Mouse (Mus musculus) lung, embryonic 15.5 days (tissue): ENCODE measurements around the gene Adamtsl5. TPM values are rescaled to one million over a fixed set of nuclear protein-coding genes. Genes with fewer than 3 reads are reported as not detected.
A peak's percentile ranks its signal among the peaks of the same experiment; 100 is the strongest.

Experiments used
- ATAC-seq: fragments of 200-750 bp; cut with Nextera tagmentation; 2 replicates; pipeline ENCODE4 v1.8.0; 2017; ENCODE audit warnings: moderate number of reproducible peaks, borderline replicate concordance; ENCODE audit not compliant: low FRiP score, low TSS enrichment; ENCODE audit errors: extremely low read depth
- H3K27ac ChIP-seq: fragments of 300-500 bp; sonication (generic); 2 replicates; pipeline ENCODE4 v1.5.1; 2015; ENCODE audit warnings: moderate library complexity, mild to moderate bottlenecking, inconsistent platforms
- H3K27me3 ChIP-seq: fragments of 300-500 bp; sonication (generic); 2 replicates; pipeline ENCODE4 v1.6.1; 2015; ENCODE audit warnings: inconsistent platforms
- H3K36me3 ChIP-seq: fragments of 300-500 bp; sonication (generic); 2 replicates; pipeline ENCODE4 v1.6.1; 2015; ENCODE audit warnings: inconsistent platforms
- H3K4me1 ChIP-seq: fragments of 300-500 bp; sonication (generic); 2 replicates; pipeline ENCODE4 v1.6.1; 2015; ENCODE audit warnings: inconsistent platforms
- H3K4me2 ChIP-seq: fragments of 300-500 bp; sonication (generic); 2 replicates; pipeline ENCODE4 v1.6.1; 2015; ENCODE audit warnings: inconsistent platforms, mild to moderate bottlenecking, moderate library complexity
- H3K4me3 ChIP-seq: fragments of 300-500 bp; sonication (generic); 2 replicates; pipeline ENCODE4 v1.5.1; 2015; ENCODE audit warnings: mild to moderate bottlenecking, inconsistent platforms
- H3K9ac ChIP-seq: fragments of 300-500 bp; sonication (generic); 2 replicates; pipeline ENCODE4 v1.6.1; 2015; ENCODE audit warnings: inconsistent platforms
- H3K9me3 ChIP-seq: fragments of 300-500 bp; sonication (generic); 2 replicates; pipeline ENCODE4 v1.6.1; 2016; ENCODE audit warnings: inconsistent platforms
- WGBS: fragments of 180-500 bp; shearing (Covaris S2); methylation state at CpG from one replicate; pipeline ENCODE4 v1.1.7; 2015; 5-methylcytosine and 5-hydroxymethylcytosine counted together
- microRNA-seq: library from miRNA; unstranded; fragments of <30 nt; microRNA quantifications from one replicate; pipeline ENCODE4, GENCODE M21; 2016
- polyA plus RNA-seq: library from polyadenylated mRNA; unstranded; fragments of >200 nt; fragmentation: Nextera tagmentation; extraction: Ambion mirVana; gene quantifications from 2 replicates; pipeline ENCODE4 v1.2.1, GENCODE M21; 2015

Gene Adamtsl5
- polyA plus RNA-seq, 1 experiment from 2014 or later: 3.4 TPM

DNA sequence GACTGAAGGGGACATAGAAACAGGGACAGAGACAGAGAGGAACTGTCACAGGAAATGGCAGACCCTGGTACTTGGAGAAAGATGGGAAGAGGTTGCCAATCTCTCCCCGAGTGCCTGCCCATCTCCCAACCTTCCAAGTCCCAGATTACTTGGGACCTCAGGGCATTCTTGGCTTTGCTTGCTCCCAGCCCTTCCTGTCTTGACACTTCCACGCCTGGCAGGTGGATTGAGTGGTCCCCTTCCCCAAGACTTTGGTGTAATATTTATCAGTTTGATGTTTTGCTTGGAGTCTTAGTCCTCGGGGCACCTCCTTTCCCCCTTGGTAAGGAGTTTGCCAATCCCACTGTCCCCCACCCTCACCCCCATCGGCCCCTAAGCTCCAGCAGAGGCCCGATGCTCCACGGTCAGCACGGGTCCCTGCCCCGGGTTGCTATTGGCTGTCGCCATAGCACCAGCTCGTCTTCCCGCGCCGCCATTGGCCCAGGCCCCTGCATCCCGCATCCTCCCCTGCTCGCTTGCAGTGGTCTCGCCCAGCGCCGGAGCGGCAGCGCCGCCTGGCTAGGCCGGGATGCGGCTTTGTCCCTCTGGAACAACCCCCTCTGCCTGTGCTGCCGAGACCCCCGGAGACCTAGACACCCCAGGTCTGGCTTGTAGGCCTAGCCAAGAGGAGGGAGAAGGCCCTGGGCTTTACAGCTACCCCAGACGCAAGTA lies 49.5 kb downstream of the Adamtsl5 start:
- no peak overlapping the region for H3K4me2 ChIP-seq

DNA sequence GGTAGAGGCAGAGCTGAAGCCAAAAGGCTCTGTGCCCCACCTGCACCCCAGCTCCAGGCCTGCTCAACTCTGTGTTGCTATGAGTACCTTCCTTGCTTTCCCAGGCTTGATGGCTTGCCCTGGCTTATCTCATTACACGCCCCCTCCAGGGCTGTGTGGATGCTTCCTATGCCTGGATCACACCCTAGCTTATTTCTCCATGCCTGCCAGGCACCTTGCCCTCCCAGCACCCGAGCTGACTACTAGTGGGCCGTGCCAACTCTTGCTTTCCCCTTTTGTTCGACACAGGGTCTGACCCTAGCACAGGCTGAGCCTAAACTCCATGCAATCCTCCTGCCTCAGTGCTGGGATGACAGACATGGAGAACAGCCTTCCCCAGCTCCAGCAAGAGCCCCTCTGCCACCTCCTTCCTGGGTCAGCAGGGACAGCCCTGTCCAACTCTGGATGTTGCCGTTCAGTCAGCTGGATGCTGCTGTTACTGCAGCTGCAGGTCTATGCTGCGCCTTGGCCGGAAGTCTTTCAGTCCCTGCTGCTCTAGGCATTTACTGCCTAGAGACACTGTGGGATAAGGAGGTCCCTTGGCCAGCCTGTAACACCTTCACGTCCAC lies 50.6 kb downstream of the Adamtsl5 start:
- no peak for ATAC-seq
- Histone ChIP-seq H3K4me3 (no peak overlapping the region), H3K4me1 (peaks cover 38% of the 10 kb centered on the region), H3K9ac (no peak overlapping the region), H3K27ac (no peak overlapping the region), H3K4me2 (no peak overlapping the region), H3K36me3 (peaks cover 14% of the 10 kb centered on the region), H3K27me3 (peaks cover 63% of the 10 kb centered on the region), H3K9me3 (no peaks in the 10 kb centered on the region)
- WGBS: 58% methylated on average over 8 of the region's 8 CpGs

More for the DNA sequence above, 49.5 kb downstream of the Adamtsl5 start:
- Histone ChIP-seq H3K4me1 (peaks cover 37% of the 10 kb centered on the region), H3K27ac (no peak overlapping the region), H3K9ac (no peak overlapping the region), H3K4me3 (no peak overlapping the region), H3K36me3 (peaks cover 11% of the 10 kb centered on the region), H3K9me3 (no peaks in the 10 kb centered on the region), H3K27me3 (peaks cover 66% of the 10 kb centered on the region)
- no peak for ATAC-seq
- WGBS: 5% methylated on average over 26 of the region's 26 CpGs

- peaks cover 55% of the 10 kb centered on the region for H3K27me3 ChIP-seq
- H3K4me2 ChIP-seq: no peak overlapping the region
- 77% methylated on average over 5 of the region's 5 CpGs for WGBS
These were observed 51.4 kb downstream of the Adamtsl5 start for GRCm38 (mm10) chr10:80296824-80297223.

GRCm38 (mm10) chr10:80295618-80296425 lies 52.4 kb downstream of the Adamtsl5 start, which contains the start of gene Apc2:
Gene Apc2 (plus strand): TSS chr10:80295977.
- under 1% methylated on average over 26 of the region's 26 CpGs for WGBS
- peaks cover 14% of the 10 kb centered on the region for H3K36me3 ChIP-seq
- H3K4me1 ChIP-seq: peaks cover 27% of the 10 kb centered on the region
- H3K27ac ChIP-seq: no peak within 1 kb of the TSS
- peaks cover 45% of the 10 kb centered on the region for H3K27me3 ChIP-seq
- peak within 1 kb of the TSS; percentile 30 for H3K9ac ChIP-seq
- no peaks in the 10 kb centered on the region for H3K9me3 ChIP-seq
- H3K4me2 ChIP-seq: peak within 1 kb of the TSS; percentile 63
- H3K4me3 ChIP-seq: peak within 1 kb of the TSS; percentile 34
- peak; percentile 15; the same call in 1 of the 2 replicates for ATAC-seq

More at GRCm38 (mm10) chr10:80296824-80297223, 51.4 kb downstream of the Adamtsl5 start:
- H3K9me3 ChIP-seq: no peaks in the 10 kb centered on the region
- H3K9ac ChIP-seq: no peak overlapping the region
- no peak overlapping the region for H3K4me3 ChIP-seq
- peaks cover 14% of the 10 kb centered on the region for H3K36me3 ChIP-seq
- peaks cover 30% of the 10 kb centered on the region for H3K4me1 ChIP-seq
- ATAC-seq: no peak
- H3K27ac ChIP-seq: no peak overlapping the region

- Histone ChIP-seq H3K27me3 (peaks cover 35% of the 10 kb centered on the region), H3K27ac (no peak overlapping the region), H3K4me2 (no peak overlapping the region), H3K4me1 (peaks cover 27% of the 10 kb centered on the region), H3K9ac (no peak overlapping the region), H3K9me3 (no peaks in the 10 kb centered on the region), H3K36me3 (peaks cover 14% of the 10 kb centered on the region), H3K4me3 (no peak overlapping the region)
- WGBS: 41% methylated on average over 7 of the region's 7 CpGs
- no peak for ATAC-seq
These were observed 53.4 kb downstream of the Adamtsl5 start for GRCm38 (mm10) chr10:80294788-80295303.

DNA sequence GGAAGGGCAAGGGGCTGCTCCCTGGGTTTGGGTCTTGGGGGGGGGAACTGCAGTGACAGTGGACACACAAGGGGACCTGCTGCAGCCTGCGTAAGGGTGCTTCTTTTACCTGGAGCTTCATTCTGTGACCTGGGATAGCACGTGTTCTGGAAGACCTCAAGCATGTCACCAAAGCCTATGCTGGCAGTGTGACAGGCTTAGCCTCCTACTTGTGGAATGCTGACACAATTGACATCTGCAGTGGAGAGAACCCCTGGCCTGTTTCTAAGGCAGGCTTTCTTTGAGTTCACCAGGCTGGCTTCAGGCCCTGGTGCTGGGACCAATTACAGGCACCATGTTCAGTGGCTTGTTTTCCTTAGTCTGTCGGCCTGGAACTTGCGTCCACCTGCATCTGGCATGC lies 53.9 kb downstream of the Adamtsl5 start:
- no peak overlapping the region for H3K4me3 ChIP-seq
- H3K4me1 ChIP-seq: peaks cover 27% of the 10 kb centered on the region
- peaks cover 29% of the 10 kb centered on the region for H3K27me3 ChIP-seq
- no peak overlapping the region for H3K9ac ChIP-seq
- peaks cover 14% of the 10 kb centered on the region for H3K36me3 ChIP-seq
- H3K4me2 ChIP-seq: no peak overlapping the region
- H3K9me3 ChIP-seq: no peaks in the 10 kb centered on the region
- ATAC-seq: no peak
- 73% methylated on average over 4 of the region's 4 CpGs for WGBS
- no peak overlapping the region for H3K27ac ChIP-seq

GRCm38 (mm10) chr10:80293325-80293724 lies 54.9 kb downstream of the Adamtsl5 start:
- peaks cover 27% of the 10 kb centered on the region for H3K4me1 ChIP-seq
- whole genome bisulfite sequencing: 23% methylated on average over 14 of the region's 14 CpGs
- H3K36me3 ChIP-seq: peaks cover 21% of the 10 kb centered on the region
- no peak for ATAC-seq
- H3K9ac ChIP-seq: peak overlapping the region; percentile 94
- peaks cover 20% of the 10 kb centered on the region for H3K27me3 ChIP-seq
- H3K4me2 ChIP-seq: peak overlapping the region; percentile 75
- H3K27ac ChIP-seq: peak overlapping the region; percentile 86
- peak overlapping the region; percentile 73 for H3K4me3 ChIP-seq
- no peaks in the 10 kb centered on the region for H3K9me3 ChIP-seq

GRCm38 (mm10) chr10:80292251-80293146 lies 55.7 kb downstream of the Adamtsl5 start, which contains the start of gene Rps15:
Gene Rps15 (plus strand): TSS chr10:80292453.
- H3K27ac ChIP-seq: peak within 1 kb of the TSS; percentile 86
- peaks cover 11% of the 10 kb centered on the region for H3K27me3 ChIP-seq
- H3K36me3 ChIP-seq: peaks cover 27% of the 10 kb centered on the region
- peak within 1 kb of the TSS; percentile 94 for H3K9ac ChIP-seq
- WGBS: under 1% methylated on average over 72 of the region's 72 CpGs
- peak within 1 kb of the TSS; percentile 75 for H3K4me2 ChIP-seq
- peaks cover 27% of the 10 kb centered on the region for H3K4me1 ChIP-seq
- ATAC-seq: peak; percentile 90
- no peaks in the 10 kb centered on the region for H3K9me3 ChIP-seq
- peak within 1 kb of the TSS; percentile 73 for H3K4me3 ChIP-seq

Small RNA genes lying within 50 kb of the gene (microRNA-seq; reads per million reads assigned to microRNA genes)
- gene Gm22721: not detected

Other genes with a start within 250 kb of the Adamtsl5 start
- gene Sbno2, start 242.8 kb downstream of the Adamtsl5 start, polyA plus RNA-seq: 15.5 and 16.6 TPM in 2 replicates
- gene Stk11, start 232.6 kb downstream of the Adamtsl5 start, polyA plus RNA-seq: 18.6 and 22.1 TPM in 2 replicates
- 521 and 541 TPM in 2 replicates for gene Atp5d, start 209.8 kb downstream of the Adamtsl5 start, polyA plus RNA-seq
- 3.9 and 5.0 TPM in 2 replicates for gene Cbarp, start 207.6 kb downstream of the Adamtsl5 start, polyA plus RNA-seq
- 17.5 and 18.6 TPM in 2 replicates for gene Midn, start 200.1 kb downstream of the Adamtsl5 start, polyA plus RNA-seq
- 94.6 and 95.1 TPM in 2 replicates for gene Cirbp, start 182.4 kb downstream of the Adamtsl5 start, polyA plus RNA-seq
- 11.6 and 14.7 TPM in 2 replicates for gene 1600002K03Rik, start 175.5 kb downstream of the Adamtsl5 start, polyA plus RNA-seq
- 16.0 and 17.3 TPM in 2 replicates for gene Efna2, start 168.9 kb downstream of the Adamtsl5 start, polyA plus RNA-seq
- gene Mum1, start 122.0 kb downstream of the Adamtsl5 start, polyA plus RNA-seq: 64.5 and 66.2 TPM in 2 replicates
- gene Ndufs7, start 99.3 kb downstream of the Adamtsl5 start, polyA plus RNA-seq: 321 and 329 TPM in 2 replicates
- 29.3 and 30.2 TPM in 2 replicates for gene Gamt, start 87.4 kb downstream of the Adamtsl5 start, polyA plus RNA-seq
- 58.9 and 67.0 TPM in 2 replicates for gene Dazap1, start 86.9 kb downstream of the Adamtsl5 start, polyA plus RNA-seq
- 907 and 974 TPM in 2 replicates for gene Rps15, start 56.0 kb downstream of the Adamtsl5 start, polyA plus RNA-seq
- 0.59 and 1.3 TPM in 2 replicates for gene Apc2, start 52.4 kb downstream of the Adamtsl5 start, polyA plus RNA-seq
- 47.7 and 51.9 TPM in 2 replicates for gene 2310011J03Rik, start 27.9 kb downstream of the Adamtsl5 start, polyA plus RNA-seq
- 3.4 and 4.0 TPM in 2 replicates for gene Pcsk4, start 18.9 kb downstream of the Adamtsl5 start, polyA plus RNA-seq
- 13.8 and 14.2 TPM in 2 replicates for gene Reep6, start 18.5 kb downstream of the Adamtsl5 start, polyA plus RNA-seq
- gene Plk5, start 8.0 kb upstream of the Adamtsl5 start, polyA plus RNA-seq: 0.74 and 1.0 TPM in 2 replicates
- gene Mex3d, start 39.2 kb upstream of the Adamtsl5 start, polyA plus RNA-seq: 7.9 and 9.6 TPM in 2 replicates
- 276 and 277 TPM in 2 replicates for gene Mbd3, start 51.1 kb upstream of the Adamtsl5 start, polyA plus RNA-seq
- 628 and 681 TPM in 2 replicates for gene Uqcr11, start 58.4 kb upstream of the Adamtsl5 start, polyA plus RNA-seq
- gene Tcf3, start 85.2 kb upstream of the Adamtsl5 start, polyA plus RNA-seq: 122 and 126 TPM in 2 replicates
- gene Onecut3, start 146.4 kb upstream of the Adamtsl5 start, polyA plus RNA-seq: not detected in 2 replicates
- 0.05 and 0.16 TPM in 2 replicates for gene Atp8b3, start 190.7 kb upstream of the Adamtsl5 start, polyA plus RNA-seq
- 25.0 and 25.8 TPM in 2 replicates for gene Rexo1, start 213.1 kb upstream of the Adamtsl5 start, polyA plus RNA-seq
- 10.1 and 10.2 TPM in 2 replicates for gene Klf16, start 228.9 kb upstream of the Adamtsl5 start, polyA plus RNA-seq
- 122 and 133 TPM in 2 replicates for gene Abhd17a, start 241.9 kb upstream of the Adamtsl5 start, polyA plus RNA-seq